Mouse (Mus musculus) heart, embryonic 14.5 days (tissue): ENCODE measurements around the gene Brwd1. TPM values are rescaled to one million over a fixed set of nuclear protein-coding genes. Genes with fewer than 3 reads are reported as not detected.

ENCODE experiments used
- ATAC-seq: fragments of 200-750 bp; cut with Nextera tagmentation; 2 replicates; pipeline ENCODE4 v1.8.0; 2017; ENCODE audit warnings: low read depth, moderate TSS enrichment; ENCODE audit not compliant: insufficient number of reproducible peaks, insufficient read depth, low FRiP score
- H3K27ac ChIP-seq, 2 experiments: fragments of 200-500 bp in 1 of 2; fragments of 300-500 bp in 1 of 2; sonication (generic) in 1 of 2; replicated peaks in 1 of 2; 2 replicates each; pipeline ENCODE4 v1.5.1; 2012 to 2014; ENCODE audit warnings: low read depth in 2 of 2, low read length in 2 of 2, control low read depth in 1 of 2, mild to moderate bottlenecking in 1 of 2, mixed read lengths in 1 of 2; ENCODE audit not compliant: control insufficient read depth in 1 of 2, insufficient read depth in 1 of 2
- H3K27me3 ChIP-seq: fragments of 300-500 bp; sonication (generic); 2 replicates; pipeline ENCODE4 v1.6.1; 2014; ENCODE audit warnings: mild to moderate bottlenecking, low read length, control low read depth; ENCODE audit not compliant: control insufficient read depth, insufficient read depth
- H3K36me3 ChIP-seq: fragments of 300-500 bp; sonication (generic); 2 replicates; pipeline ENCODE4 v1.6.1; 2014; ENCODE audit warnings: mild to moderate bottlenecking, control low read depth, low read length, mixed read lengths; ENCODE audit not compliant: control insufficient read depth, insufficient read depth
- H3K4me1 ChIP-seq, 2 experiments: fragments of 200-500 bp in 1 of 2; fragments of 300-500 bp in 1 of 2; sonication (generic) in 1 of 2; 2 replicates each; pipeline ENCODE4 v1.6.1; 2012 to 2014; ENCODE audit warnings: low read length in 2 of 2, control low read depth in 1 of 2, mixed read lengths in 1 of 2; ENCODE audit not compliant: control insufficient read depth in 2 of 2, insufficient read depth in 2 of 2
- H3K4me2 ChIP-seq: fragments of 300-500 bp; sonication (generic); 2 replicates; pipeline ENCODE4 v1.6.1; 2014; ENCODE audit warnings: mild to moderate bottlenecking, low read length
- H3K4me3 ChIP-seq, 2 experiments: fragments of 200-500 bp in 1 of 2; fragments of 300-500 bp in 1 of 2; sonication (generic) in 1 of 2; 2 replicates each; pipeline ENCODE4 v1.5.1; 2012 to 2014; ENCODE audit warnings: low read length in 2 of 2, mild to moderate bottlenecking in 2 of 2, control low read depth in 1 of 2, low read depth in 1 of 2, moderate library complexity in 1 of 2; ENCODE audit not compliant: control insufficient read depth in 1 of 2, insufficient read depth in 1 of 2
- H3K9ac ChIP-seq: fragments of 300-500 bp; sonication (generic); 2 replicates; pipeline ENCODE4 v1.6.1; 2014; ENCODE audit warnings: mild to moderate bottlenecking, low read length
- H3K9me3 ChIP-seq: fragments of 300-500 bp; sonication (generic); 2 replicates; pipeline ENCODE4 v1.6.1; 2016; ENCODE audit warnings: low read length, control low read depth; ENCODE audit not compliant: control insufficient read depth
- WGBS: fragments of 180-500 bp; shearing (Covaris S2); extraction: QIAGEN DNeasy Blood & Tissue Kit; methylation state at CpG from one replicate; pipeline ENCODE4 v1.1.7; 2014; 5-methylcytosine and 5-hydroxymethylcytosine counted together
- polyA plus RNA-seq: library from polyadenylated mRNA; unstranded; fragments of >200 nt; fragmentation: Nextera tagmentation; extraction: Ambion mirVana; gene quantifications from 2 replicates; pipeline ENCODE4 v1.2.1, GENCODE M21; 2014

The Brwd1 gene
- polyA plus RNA-seq, 1 experiment from 2014 or later, result 96.9 TPM

GRCm38 (mm10) chr16:96088120-96088519 lies 5.8 kb upstream of the Brwd1 start:
- Histone ChIP-seq H3K9me3 (0 out of 2 replicates have a peak, but pooled peaks cover 4% of the 10 kb centered on the region), H3K27me3 (no peaks in the 10 kb centered on the region), H3K36me3 (no peaks in the 10 kb centered on the region), H3K9ac (no peak overlapping the region), H3K4me3 (no peak overlapping the region), H3K4me2 (no peak overlapping the region), H3K27ac (no peak overlapping the region), H3K4me1 (peaks cover 14 to 20% of the 10 kb centered on the region in 2 experiments)
- ATAC-seq, result no peak
- 58% methylated on average over 5 of the region's 5 CpGs for WGBS

GRCm38 (mm10) chr16:96087436-96087835 lies 5.1 kb upstream of the Brwd1 start:
- 89% methylated on average over 4 of the region's 4 CpGs for WGBS
- H3K4me1 ChIP-seq, result peaks cover 14 to 20% of the 10 kb centered on the region in 2 experiments
- H3K36me3 ChIP-seq, result no peaks in the 10 kb centered on the region
- no peaks in the 10 kb centered on the region for H3K27me3 ChIP-seq
- no peak for ATAC-seq
- no peak overlapping the region for H3K4me3 ChIP-seq
- no peak overlapping the region for H3K27ac ChIP-seq
- H3K4me2 ChIP-seq, result no peak overlapping the region
- no peak overlapping the region for H3K9ac ChIP-seq
- H3K9me3 ChIP-seq, result 0 out of 2 replicates have a peak, but pooled peaks cover 4% of the 10 kb centered on the region

GRCm38 (mm10) chr16:96087001-96087400 lies 4.7 kb upstream of the Brwd1 start:
- no peak overlapping the region for H3K9ac ChIP-seq
- H3K4me3 ChIP-seq, result no peak overlapping the region
- no peaks in the 10 kb centered on the region for H3K27me3 ChIP-seq
- 73% methylated on average over 12 of the region's 12 CpGs for WGBS
- H3K36me3 ChIP-seq, result no peaks in the 10 kb centered on the region
- H3K4me1 ChIP-seq, result peaks cover 12 to 20% of the 10 kb centered on the region in 2 experiments
- no peak overlapping the region for H3K27ac ChIP-seq
- no peak overlapping the region for H3K4me2 ChIP-seq
- ATAC-seq, result no peak
- 0 out of 2 replicates have a peak, but pooled peaks cover 4% of the 10 kb centered on the region for H3K9me3 ChIP-seq

GRCm38 (mm10) chr16:96085597-96085996 lies 3.3 kb upstream of the Brwd1 start:
- H3K4me3 ChIP-seq, result no peak overlapping the region
- no peak for ATAC-seq
- no peak overlapping the region for H3K9ac ChIP-seq

GRCm38 (mm10) chr16:96083179-96083646 lies 887 bp upstream of the Brwd1 start:
- H3K9ac ChIP-seq, result peak overlapping the region; percentile 99
- 0 out of 2 replicates have a peak, but pooled peaks cover 4% of the 10 kb centered on the region for H3K9me3 ChIP-seq
- WGBS, result 2% methylated on average over 20 of the region's 20 CpGs
- no peaks in the 10 kb centered on the region for H3K27me3 ChIP-seq
- H3K27ac ChIP-seq, result peak overlapping the region; percentile 97 to 99
- peaks cover 25% of the 10 kb centered on the region for H3K36me3 ChIP-seq
- peak overlapping the region; percentile 69 to 98 for H3K4me3 ChIP-seq
- peak overlapping the region; percentile 77 for H3K4me2 ChIP-seq
- peaks cover 9 to 27% of the 10 kb centered on the region in 2 experiments for H3K4me1 ChIP-seq
- ATAC-seq, result no peak

More at GRCm38 (mm10) chr16:96085597-96085996, 3.3 kb upstream of the Brwd1 start:
- Histone ChIP-seq H3K4me1 (peaks cover 11 to 17% of the 10 kb centered on the region in 2 experiments), H3K4me2 (no peak overlapping the region), H3K36me3 (peaks cover 3% of the 10 kb centered on the region), H3K27me3 (no peaks in the 10 kb centered on the region), H3K9me3 (0 out of 2 replicates have a peak, but pooled peaks cover 4% of the 10 kb centered on the region), H3K27ac (no peak overlapping the region)

GRCm38 (mm10) chr16:96081742-96082241 lies 534 bp downstream of the Brwd1 start:
- H3K9me3 ChIP-seq, result no peaks in the 10 kb centered on the region
- peak; percentile 22 for ATAC-seq
- peaks cover 9 to 30% of the 10 kb centered on the region in 2 experiments for H3K4me1 ChIP-seq
- H3K27me3 ChIP-seq, result no peaks in the 10 kb centered on the region
- H3K4me2 ChIP-seq, result peak overlapping the region; percentile 77
- peak overlapping the region; percentile 91 to 99 for H3K27ac ChIP-seq
- WGBS, result under 1% methylated on average over 66 of the region's 68 CpGs
- peak overlapping the region; percentile 99 for H3K9ac ChIP-seq
- H3K4me3 ChIP-seq, result peak overlapping the region; percentile 80 to 98
- H3K36me3 ChIP-seq, result peaks cover 37% of the 10 kb centered on the region

- H3K4me1 ChIP-seq, result peaks cover 9 to 31% of the 10 kb centered on the region in 2 experiments
- 2% methylated on average over 27 of the region's 28 CpGs for WGBS
- H3K4me3 ChIP-seq, result peak overlapping the region; percentile 80 to 98
- H3K4me2 ChIP-seq, result peak overlapping the region; percentile 77
- H3K36me3 ChIP-seq, result peaks cover 40% of the 10 kb centered on the region
- peak; percentile 80 for ATAC-seq
- no peaks in the 10 kb centered on the region for H3K27me3 ChIP-seq
- H3K27ac ChIP-seq, result peak overlapping the region; percentile 91 to 99
- H3K9ac ChIP-seq, result peak overlapping the region; percentile 99
- no peaks in the 10 kb centered on the region for H3K9me3 ChIP-seq
Measured at GRCm38 (mm10) chr16:96081331-96081730, 995 bp downstream of the Brwd1 start.
